Mouse (Mus musculus) kidney, embryonic 16.5 days (tissue): ENCODE measurements around the gene Pop5. TPM values are rescaled to one million over a fixed set of nuclear protein-coding genes. Genes with fewer than 3 reads are reported as not detected.

ENCODE experiments used
- ATAC-seq: fragments of 200-750 bp; cut with Nextera tagmentation; 2 replicates; pipeline ENCODE4 v1.8.0; 2017; ENCODE audit warnings: moderate TSS enrichment; ENCODE audit not compliant: low FRiP score, low TSS enrichment
- H3K27ac ChIP-seq: fragments of 300-500 bp; sonication (generic); 2 replicates; pipeline ENCODE4 v1.5.1; 2014; ENCODE audit warnings: low read length
- H3K27me3 ChIP-seq: fragments of 300-500 bp; sonication (generic); 2 replicates; pipeline ENCODE4 v1.6.1; 2014; ENCODE audit warnings: low read length, control low read depth, mixed read lengths; ENCODE audit not compliant: insufficient read depth
- H3K36me3 ChIP-seq: fragments of 300-500 bp; sonication (generic); 2 replicates; pipeline ENCODE4 v1.6.1; 2014; ENCODE audit warnings: low read length, control low read depth, mixed read lengths; ENCODE audit not compliant: insufficient read depth
- H3K4me1 ChIP-seq: fragments of 300-500 bp; sonication (generic); 2 replicates; pipeline ENCODE4 v1.6.1; 2014; ENCODE audit warnings: low read length, control low read depth, mixed read lengths; ENCODE audit not compliant: insufficient read depth
- H3K4me2 ChIP-seq: fragments of 300-500 bp; sonication (generic); replicated peaks from 2 replicates; pipeline ENCODE4 v1.6.1; 2014; ENCODE audit warnings: low read depth, low read length
- H3K4me3 ChIP-seq: fragments of 300-500 bp; sonication (generic); 2 replicates; pipeline ENCODE4 v1.5.1; 2014; ENCODE audit warnings: mild to moderate bottlenecking, low read length
- H3K9ac ChIP-seq: fragments of 300-500 bp; sonication (generic); replicated peaks from 2 replicates; pipeline ENCODE4 v1.6.1; 2014; ENCODE audit warnings: low read length
- H3K9me3 ChIP-seq: fragments of 300-500 bp; sonication (generic); 2 replicates; pipeline ENCODE4 v1.6.1; 2016; ENCODE audit warnings: low read length, control low read depth
- WGBS: fragments of 180-500 bp; shearing (Covaris S2); extraction: QIAGEN DNeasy Blood & Tissue Kit; methylation state at CpG from one replicate; pipeline ENCODE4 v1.1.7; 2014; 5-methylcytosine and 5-hydroxymethylcytosine counted together
- polyA plus RNA-seq: library from polyadenylated mRNA; unstranded; fragments of >200 nt; fragmentation: Nextera tagmentation; extraction: Ambion mirVana; gene quantifications from 2 replicates; pipeline ENCODE4 v1.2.1, GENCODE M21; 2015

Gene Pop5
- 129 and 135 TPM in 2 replicates for polyA plus RNA-seq

DNA sequence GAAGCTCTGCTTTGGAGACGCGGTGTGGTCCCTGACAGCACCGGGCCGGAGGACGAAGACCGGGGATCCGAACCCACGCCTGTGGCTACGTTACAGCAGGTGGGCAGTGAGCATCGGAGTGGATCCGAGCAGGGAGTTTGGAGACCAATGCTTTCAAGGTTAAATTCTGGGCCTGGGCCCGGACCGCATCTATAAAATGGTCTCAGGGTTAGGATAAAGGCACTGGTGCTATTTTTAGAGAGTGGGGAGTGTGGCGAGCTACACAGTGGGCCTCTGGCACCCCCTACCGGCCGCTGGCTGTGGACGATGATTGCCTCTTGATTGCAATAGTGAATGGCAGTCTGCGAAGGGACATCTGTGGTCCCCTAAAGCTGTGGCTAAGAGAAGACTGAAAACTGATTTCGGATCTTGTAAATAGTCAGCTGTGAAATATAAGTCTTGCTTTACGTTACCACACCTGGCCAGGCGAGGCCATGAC, at the start of gene Pop5:
TSS of gene Pop5 (plus strand) at position 51 of the 478 bp plus-strand sequence.
- WGBS, result under 1% methylated on average over 21 of the region's 21 CpGs

GRCm38 (mm10) chr5:115186371-115187073, 49.1 kb upstream of the Pop5 start:
- peak; percentile 39; the same call in 1 of the 2 replicates for ATAC-seq
- Histone ChIP-seq H3K4me2 (peak overlapping the region; percentile 44), H3K9ac (peak overlapping the region; percentile 42), H3K4me1 (peaks cover 28% of the 10 kb centered on the region), H3K4me3 (peak overlapping the region; percentile 26), H3K9me3 (no peaks in the 10 kb centered on the region; the same call in 1 of the 2 replicates), H3K27ac (peak overlapping the region; percentile 61; the same call in 1 of the 2 replicates), H3K36me3 (no peaks in the 10 kb centered on the region), H3K27me3 (peaks cover 23% of the 10 kb centered on the region)
- 31% methylated on average over 17 of the region's 17 CpGs for WGBS

More for the DNA sequence above, at the start of gene Pop5:
- Histone ChIP-seq H3K4me2 (peak within 1 kb of the TSS; percentile 82), H3K36me3 (peaks cover 8% of the 10 kb centered on the region), H3K27me3 (peaks cover 11% of the 10 kb centered on the region), H3K27ac (no peak within 1 kb of the TSS), H3K4me1 (peaks cover 25% of the 10 kb centered on the region), H3K4me3 (peak within 1 kb of the TSS; percentile 55), H3K9me3 (no peaks in the 10 kb centered on the region), H3K9ac (peak within 1 kb of the TSS; percentile 73)
- peak; percentile 72 for ATAC-seq

DNA sequence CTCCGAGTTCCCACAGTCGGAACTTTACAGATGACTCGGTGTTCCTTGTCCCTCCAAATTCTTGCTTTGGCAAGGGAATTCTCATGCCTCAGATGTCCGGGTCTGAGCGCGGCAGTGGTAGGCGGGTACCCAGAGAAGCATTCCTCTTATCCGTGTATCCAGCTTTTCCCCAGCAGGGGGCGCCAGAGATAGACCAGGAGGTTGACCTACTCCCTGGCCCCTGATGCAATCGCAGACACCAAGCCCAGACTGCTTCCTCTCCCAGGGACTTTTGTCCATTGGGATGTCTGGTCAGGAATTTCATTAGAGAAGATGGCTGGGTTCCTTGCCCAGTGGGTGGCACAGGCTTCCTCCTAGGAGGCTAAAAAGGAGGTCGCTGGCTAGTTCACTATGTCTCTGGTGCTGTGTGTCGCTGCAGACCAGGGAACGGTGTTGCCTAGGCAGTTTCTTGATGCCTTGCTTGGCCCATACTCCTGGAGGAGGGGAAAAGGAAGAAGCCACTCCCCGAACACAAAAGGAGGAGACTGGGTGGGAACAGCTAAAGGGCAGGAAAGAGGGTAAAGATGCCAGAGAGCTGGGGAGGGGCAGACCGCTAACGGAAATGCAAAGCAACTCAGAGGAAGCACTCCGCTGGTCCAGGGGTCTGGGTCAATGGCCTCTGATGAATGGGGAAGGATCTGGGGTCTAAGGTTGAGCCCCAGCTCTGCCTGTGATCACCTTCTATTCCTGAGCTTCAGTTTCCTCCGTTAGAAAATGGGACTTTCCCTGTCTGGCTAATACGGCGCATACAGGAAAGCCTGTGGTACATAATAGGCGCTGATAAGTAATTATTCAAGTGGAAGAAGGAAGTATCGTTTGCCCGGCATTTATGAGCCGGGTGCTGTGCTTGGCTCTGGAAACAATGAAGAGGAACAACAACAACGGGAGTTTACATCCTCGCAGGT, 48.2 kb upstream of the Pop5 start:
- Histone ChIP-seq H3K4me1 (peaks cover 26% of the 10 kb centered on the region), H3K4me3 (peak overlapping the region; percentile 26), H3K36me3 (no peaks in the 10 kb centered on the region), H3K9me3 (no peaks in the 10 kb centered on the region; the same call in 1 of the 2 replicates), H3K27me3 (peaks cover 32% of the 10 kb centered on the region), H3K27ac (peak overlapping the region; percentile 61; the same call in 1 of the 2 replicates), H3K9ac (peak overlapping the region; percentile 42), H3K4me2 (peak overlapping the region; percentile 44)
- 9% methylated on average over 26 of the region's 26 CpGs for WGBS
- peak; percentile 81 for ATAC-seq

GRCm38 (mm10) chr5:115188824-115189223, 46.8 kb upstream of the Pop5 start:
- Histone ChIP-seq H3K4me1 (peaks cover 39% of the 10 kb centered on the region), H3K4me3 (no peak overlapping the region), H3K27me3 (peaks cover 46% of the 10 kb centered on the region), H3K9me3 (no peaks in the 10 kb centered on the region; the same call in 1 of the 2 replicates), H3K36me3 (no peaks in the 10 kb centered on the region), H3K9ac (no peak overlapping the region), H3K27ac (no peak overlapping the region), H3K4me2 (no peak overlapping the region)
- ATAC-seq, result no peak
- WGBS, result 60% methylated on average over 5 of the region's 5 CpGs

DNA sequence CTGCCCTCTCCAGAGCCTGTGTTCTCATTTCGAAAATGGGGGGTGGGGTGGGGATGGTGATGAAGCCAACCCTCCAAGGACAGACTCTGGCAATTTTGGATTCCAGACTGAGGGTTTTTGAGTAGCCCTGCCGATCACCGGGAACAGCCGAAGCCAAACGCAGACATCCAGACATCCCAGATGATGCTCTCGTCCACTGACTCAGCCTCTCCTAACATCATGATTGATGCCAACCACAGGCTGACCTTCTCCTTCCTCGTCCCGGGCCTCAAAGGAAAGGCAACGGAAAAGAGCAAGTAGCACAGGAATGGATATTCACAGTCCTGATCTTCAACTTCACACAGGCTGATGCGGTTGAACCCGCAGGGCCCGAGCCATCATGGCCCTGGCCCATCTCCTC, 45.6 kb upstream of the Pop5 start:
- no peak overlapping the region for H3K27ac ChIP-seq
- H3K4me1 ChIP-seq, result peaks cover 36% of the 10 kb centered on the region
- H3K9ac ChIP-seq, result no peak overlapping the region
- H3K9me3 ChIP-seq, result no peaks in the 10 kb centered on the region; the same call in 1 of the 2 replicates
- no peak overlapping the region for H3K4me3 ChIP-seq
- no peak for ATAC-seq
- H3K27me3 ChIP-seq, result peaks cover 55% of the 10 kb centered on the region
- no peaks in the 10 kb centered on the region for H3K36me3 ChIP-seq
- no peak overlapping the region for H3K4me2 ChIP-seq
- WGBS, result 69% methylated on average over 12 of the region's 12 CpGs

GRCm38 (mm10) chr5:115191880-115192827, 43.5 kb upstream of the Pop5 start:
- peaks cover 58% of the 10 kb centered on the region for H3K27me3 ChIP-seq
- no peaks in the 10 kb centered on the region; the same call in 1 of the 2 replicates for H3K9me3 ChIP-seq
- peaks cover 24% of the 10 kb centered on the region for H3K4me1 ChIP-seq
- no peak overlapping the region for H3K9ac ChIP-seq
- no peak overlapping the region for H3K4me2 ChIP-seq
- 9% methylated on average over 29 of the region's 29 CpGs for WGBS
- no peak for ATAC-seq
- H3K36me3 ChIP-seq, result no peaks in the 10 kb centered on the region
- peak overlapping the region; percentile 61 for H3K4me3 ChIP-seq
- H3K27ac ChIP-seq, result no peak overlapping the region

- 0 out of 2 replicates have a peak overlapping the region, but pooled peaks have one; percentile 56 for H3K9ac ChIP-seq
- H3K4me2 ChIP-seq, result peak overlapping the region; percentile 100
- H3K4me3 ChIP-seq, result peak overlapping the region; percentile 61
- H3K36me3 ChIP-seq, result no peaks in the 10 kb centered on the region
- H3K9me3 ChIP-seq, result no peaks in the 10 kb centered on the region; the same call in 1 of the 2 replicates
- H3K4me1 ChIP-seq, result peaks cover 20% of the 10 kb centered on the region
- no peak for ATAC-seq
- WGBS, result 11% methylated on average over 7 of the region's 7 CpGs
- peaks cover 58% of the 10 kb centered on the region for H3K27me3 ChIP-seq
- H3K27ac ChIP-seq, result no peak overlapping the region
These were observed 42.8 kb upstream of the Pop5 start for GRCm38 (mm10) chr5:115192828-115193195.

GRCm38 (mm10) chr5:115193226-115193625, 42.4 kb upstream of the Pop5 start:
- 0% methylated on average over 34 of the region's 34 CpGs for WGBS
- peak overlapping the region; percentile 100 for H3K4me2 ChIP-seq
- H3K4me3 ChIP-seq, result peak overlapping the region; percentile 61
- no peaks in the 10 kb centered on the region for H3K36me3 ChIP-seq
- ATAC-seq, result peak; percentile 52
- H3K27ac ChIP-seq, result no peak overlapping the region
- no peaks in the 10 kb centered on the region; the same call in 1 of the 2 replicates for H3K9me3 ChIP-seq
- H3K4me1 ChIP-seq, result peaks cover 20% of the 10 kb centered on the region
- peaks cover 58% of the 10 kb centered on the region for H3K27me3 ChIP-seq
- peak overlapping the region; percentile 56 for H3K9ac ChIP-seq
